Mouse (Mus musculus) erythroblast, embryonic 14.5 days (primary cell): ENCODE results near the gene Ift81. TPM values are rescaled to one million over a fixed set of nuclear protein-coding genes. Genes with fewer than 3 reads are reported as not detected.

Experiments
- H3K27me3 ChIP-seq: 2 replicates; pipeline ENCODE4 v1.6.1; 2012; ENCODE audit warnings: inconsistent platforms; ENCODE audit not compliant: control insufficient read depth
- H3K36me3 ChIP-seq: 2 replicates; pipeline ENCODE4 v1.6.1; 2012; ENCODE audit warnings: mild to moderate bottlenecking, inconsistent platforms; ENCODE audit not compliant: control insufficient read depth
- H3K4me1 ChIP-seq: 2 replicates; pipeline ENCODE4 v1.6.1; 2012; ENCODE audit warnings: inconsistent platforms; ENCODE audit not compliant: control insufficient read depth
- H3K4me3 ChIP-seq: replicated peaks from 2 replicates; pipeline ENCODE3; 2012; ENCODE audit warnings: moderate library complexity, mild to moderate bottlenecking, inconsistent platforms
- H3K9me3 ChIP-seq: 2 replicates; pipeline ENCODE4 v1.6.1; 2012; ENCODE audit warnings: low read length, inconsistent platforms, mixed read lengths; ENCODE audit not compliant: control insufficient read depth
- GATA1 ChIP-seq: IDR thresholded peaks from 2 replicates; pipeline ENCODE4 v1.6.1; 2012; ENCODE audit warnings: low read length, inconsistent platforms, mixed read lengths
- TAL1 ChIP-seq: IDR thresholded peaks from 3 replicates; pipeline ENCODE4 v1.6.1; 2012; ENCODE audit warnings: low read length, inconsistent platforms, mixed read lengths
- polyA plus RNA-seq: library from polyadenylated mRNA; stranded (reverse); fragments of >175 nt; gene quantifications from 2 replicates; pipeline ENCODE4 v1.2.3, GENCODE M21; 2012

Gene Ift81
- polyA plus RNA-seq, 1 experiment, result not detected

DNA sequence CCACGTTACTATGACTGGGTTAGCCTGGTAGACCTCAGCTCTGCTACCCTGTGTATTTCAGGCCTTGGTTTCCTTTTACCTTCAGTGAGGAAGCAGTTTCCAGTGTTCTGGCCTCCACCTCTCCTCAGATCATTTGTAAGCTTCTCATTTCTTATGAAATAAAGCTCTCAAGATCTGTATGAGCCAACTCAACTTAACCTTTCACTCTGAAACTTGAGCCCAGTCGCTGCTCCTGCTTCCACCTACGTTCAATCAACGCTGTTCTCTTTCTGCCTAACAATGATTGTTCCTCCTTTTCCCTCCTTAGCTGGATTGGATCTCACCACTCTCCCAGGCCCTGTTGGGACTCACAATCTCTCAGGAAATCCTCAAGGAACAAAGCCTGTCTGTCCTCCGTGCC lies 2.7 kb downstream of the Ift81 start:
- TF ChIP-seq GATA1 (no peak), TAL1 (no peak)
- H3K9me3 ChIP-seq, result no peaks in the 10 kb centered on the region
- H3K4me1 ChIP-seq, result peaks cover 12% of the 10 kb centered on the region
- H3K36me3 ChIP-seq, result no peaks in the 10 kb centered on the region
- H3K27me3 ChIP-seq, result peaks cover 19% of the 10 kb centered on the region
- no peak overlapping the region for H3K4me3 ChIP-seq

DNA sequence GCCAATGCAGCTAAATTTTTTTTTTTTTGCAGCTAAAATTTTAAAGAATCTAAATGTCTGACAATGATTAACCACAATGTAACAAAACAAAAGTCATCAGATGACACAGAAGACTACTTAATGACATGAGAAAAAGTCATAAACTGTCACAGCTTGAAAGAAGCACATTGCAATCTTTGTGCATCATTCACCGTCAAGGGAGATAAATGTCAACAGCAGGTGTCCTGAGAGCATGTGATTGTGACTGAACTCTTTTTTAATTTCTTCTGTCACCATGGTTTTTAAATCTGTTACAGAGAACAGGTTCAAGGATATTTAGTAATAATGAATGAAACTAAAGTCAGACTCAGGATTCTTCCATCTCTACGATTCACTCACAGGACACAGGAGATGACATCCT lies 9.4 kb downstream of the Ift81 start:
- H3K4me1 ChIP-seq, result no peaks in the 10 kb centered on the region
- H3K4me3 ChIP-seq, result no peak overlapping the region
- H3K9me3 ChIP-seq, result no peaks in the 10 kb centered on the region
- no peaks in the 10 kb centered on the region for H3K27me3 ChIP-seq
- TF ChIP-seq TAL1, result no peak
- no peak for TF ChIP-seq GATA1
- no peaks in the 10 kb centered on the region for H3K36me3 ChIP-seq

DNA sequence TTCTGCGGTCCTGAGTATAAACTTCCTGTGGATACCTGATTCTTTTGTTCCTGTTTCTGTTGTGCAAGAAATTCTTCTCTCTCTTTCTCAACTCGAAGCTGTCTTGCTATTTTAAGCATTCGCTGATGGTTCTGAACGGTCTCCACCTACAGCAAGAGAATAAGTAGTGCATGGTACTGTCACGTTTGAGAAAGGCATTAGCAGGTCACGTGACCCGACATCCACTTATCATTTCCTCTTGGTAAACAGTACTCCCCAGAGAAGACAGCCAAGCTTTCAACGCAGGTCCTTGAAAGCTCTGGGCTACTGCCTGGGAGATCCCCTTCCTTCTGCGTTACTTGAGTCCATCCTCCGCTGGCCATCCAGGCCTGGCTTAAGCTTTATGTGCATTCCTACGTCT lies 12.1 kb downstream of the Ift81 start:
- Histone ChIP-seq H3K4me3 (no peak overlapping the region), H3K4me1 (no peaks in the 10 kb centered on the region), H3K36me3 (no peaks in the 10 kb centered on the region), H3K9me3 (no peaks in the 10 kb centered on the region), H3K27me3 (no peaks in the 10 kb centered on the region)
- TF ChIP-seq TAL1 (no peak), GATA1 (no peak)

DNA sequence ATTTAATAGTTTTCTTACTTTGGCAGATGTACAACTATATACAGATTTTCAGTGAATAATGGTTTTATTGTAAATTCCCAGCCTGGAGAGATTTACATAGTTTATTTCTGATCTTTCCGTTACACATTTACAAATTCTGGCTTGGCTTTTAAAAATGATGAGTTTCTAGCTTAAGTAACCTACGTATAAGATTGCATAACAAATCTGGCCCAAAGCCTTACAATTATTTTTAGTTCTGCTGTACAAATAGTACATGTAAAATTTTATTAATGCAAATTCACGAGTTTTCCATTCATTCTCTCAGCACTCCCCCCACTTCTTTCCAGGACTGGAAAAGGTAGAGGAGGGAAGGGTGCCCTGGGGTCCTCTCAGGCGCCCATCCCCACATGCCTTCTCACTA lies 18.8 kb downstream of the Ift81 start:
- Histone ChIP-seq H3K9me3 (no peaks in the 10 kb centered on the region), H3K36me3 (no peaks in the 10 kb centered on the region), H3K4me1 (no peaks in the 10 kb centered on the region), H3K27me3 (no peaks in the 10 kb centered on the region), H3K4me3 (no peak overlapping the region)
- TF ChIP-seq TAL1, result no peak
- no peak for TF ChIP-seq GATA1

GRCm38 (mm10) chr5:122589891-122590290 lies 24.4 kb downstream of the Ift81 start:
- no peak for TF ChIP-seq GATA1
- TF ChIP-seq TAL1, result no peak
- no peaks in the 10 kb centered on the region for H3K4me1 ChIP-seq
- 0 out of 2 replicates have a peak, but pooled peaks cover 2% of the 10 kb centered on the region for H3K27me3 ChIP-seq
- H3K4me3 ChIP-seq, result no peak overlapping the region
- H3K36me3 ChIP-seq, result no peaks in the 10 kb centered on the region
- no peaks in the 10 kb centered on the region for H3K9me3 ChIP-seq

DNA sequence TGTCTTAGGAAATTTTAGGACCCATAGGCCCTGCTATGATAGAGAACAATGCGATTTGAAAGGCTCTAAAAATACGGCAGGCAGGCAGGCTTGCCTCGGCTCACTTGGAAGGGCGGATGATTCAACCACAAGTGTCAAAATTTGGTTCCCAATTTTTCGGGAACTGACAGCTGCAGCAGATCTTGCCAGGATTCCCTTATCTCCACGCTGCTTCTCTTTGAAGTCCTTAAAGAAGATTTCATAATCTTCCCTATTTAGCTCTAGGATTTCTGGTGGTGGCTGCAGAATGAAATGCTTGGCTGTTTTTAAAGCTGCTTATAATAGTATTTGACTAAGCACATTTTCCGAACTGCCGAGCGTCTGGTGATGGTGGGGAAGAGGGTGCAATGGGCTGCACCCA lies 28.8 kb downstream of the Ift81 start:
- Histone ChIP-seq H3K4me1 (no peaks in the 10 kb centered on the region), H3K27me3 (0 out of 2 replicates have a peak, but pooled peaks cover 2% of the 10 kb centered on the region), H3K4me3 (no peak overlapping the region), H3K36me3 (no peaks in the 10 kb centered on the region), H3K9me3 (no peaks in the 10 kb centered on the region)
- no peak for TF ChIP-seq GATA1
- TF ChIP-seq TAL1, result no peak

DNA sequence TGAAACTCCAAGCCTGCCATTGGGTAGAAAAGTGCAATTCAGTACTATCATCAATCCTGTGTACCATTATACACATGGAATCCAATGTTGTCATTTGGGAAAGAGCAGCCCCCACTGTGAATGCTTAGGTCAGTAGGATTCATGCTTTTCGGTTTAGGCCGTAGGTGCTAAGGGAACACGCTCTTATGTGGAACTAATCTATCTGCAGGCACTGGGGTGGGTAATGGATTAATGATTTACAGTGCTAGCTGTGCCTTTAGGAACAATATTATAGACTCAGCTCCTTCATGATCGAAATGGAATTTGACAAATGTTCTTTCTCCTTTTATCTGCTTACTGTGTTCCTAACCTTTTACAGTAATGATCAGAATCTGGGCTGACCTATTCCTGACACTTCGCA lies 30.2 kb downstream of the Ift81 start:
- Histone ChIP-seq H3K4me3 (no peak overlapping the region), H3K27me3 (0 out of 2 replicates have a peak, but pooled peaks cover 2% of the 10 kb centered on the region), H3K4me1 (no peaks in the 10 kb centered on the region), H3K9me3 (no peaks in the 10 kb centered on the region), H3K36me3 (no peaks in the 10 kb centered on the region)
- no peak for TF ChIP-seq GATA1
- TF ChIP-seq TAL1, result no peak

DNA sequence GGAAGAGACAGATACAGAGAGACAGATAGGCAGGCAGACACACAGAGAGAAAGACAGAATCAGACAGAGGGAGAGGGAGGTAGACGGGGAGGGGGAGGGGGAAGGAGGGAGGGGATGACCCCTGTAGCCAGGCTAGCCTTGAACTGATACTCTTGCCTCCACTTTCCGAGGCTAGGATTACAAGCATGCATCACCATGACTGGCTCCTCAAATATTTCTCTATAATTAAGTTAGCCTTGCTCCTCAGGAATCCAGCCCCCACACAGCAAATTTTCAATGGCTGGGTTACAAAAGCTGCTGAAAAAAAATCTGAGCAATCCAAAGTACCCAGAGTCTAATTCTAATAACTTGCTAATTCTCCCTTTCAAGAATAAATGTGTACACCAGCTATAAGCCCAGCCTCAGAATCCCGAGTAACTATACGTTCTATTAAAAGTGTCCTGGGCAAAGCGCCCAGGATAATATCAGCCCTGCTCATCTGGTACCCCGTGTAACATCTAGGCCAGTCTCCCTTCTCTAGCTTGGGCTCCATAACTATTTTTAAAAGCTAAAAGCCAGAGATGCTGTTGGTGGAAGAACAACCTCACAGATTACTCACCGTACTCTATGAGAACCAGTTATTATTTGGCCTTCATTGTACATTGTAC lies 37.5 kb downstream of the Ift81 start:
- Histone ChIP-seq H3K4me1 (no peaks in the 10 kb centered on the region), H3K4me3 (no peak overlapping the region), H3K9me3 (no peaks in the 10 kb centered on the region), H3K27me3 (no peaks in the 10 kb centered on the region), H3K36me3 (no peaks in the 10 kb centered on the region)
- TF ChIP-seq TAL1 (no peak), GATA1 (no peak)

GRCm38 (mm10) chr5:122572001-122572400 lies 42.3 kb downstream of the Ift81 start:
- H3K4me3 ChIP-seq, result no peak overlapping the region
- TF ChIP-seq TAL1, result no peak
- no peak for TF ChIP-seq GATA1
- H3K27me3 ChIP-seq, result no peaks in the 10 kb centered on the region
- H3K9me3 ChIP-seq, result no peaks in the 10 kb centered on the region
- no peaks in the 10 kb centered on the region for H3K36me3 ChIP-seq
- H3K4me1 ChIP-seq, result no peaks in the 10 kb centered on the region

DNA sequence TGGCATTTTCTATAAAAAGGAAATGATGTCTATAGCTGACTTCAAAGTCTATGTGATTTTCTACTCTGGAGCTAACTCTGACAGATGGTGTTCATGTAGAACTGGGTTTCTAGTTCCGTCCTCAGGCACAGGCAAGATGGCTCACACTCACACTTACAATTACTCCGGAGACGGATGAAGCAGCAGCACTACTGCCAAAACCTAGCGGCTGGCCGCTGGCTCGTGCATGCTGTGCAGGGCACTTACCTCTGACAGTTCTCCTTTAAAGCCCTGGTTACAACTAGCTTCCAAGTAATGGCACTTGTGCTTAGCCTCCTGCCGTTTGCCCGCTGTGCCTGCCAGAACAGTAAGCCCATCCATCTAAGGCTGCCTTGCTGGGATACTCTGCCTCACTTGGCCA lies 47.7 kb downstream of the Ift81 start:
- Histone ChIP-seq H3K36me3 (no peaks in the 10 kb centered on the region), H3K4me1 (no peaks in the 10 kb centered on the region), H3K9me3 (no peaks in the 10 kb centered on the region), H3K4me3 (no peak overlapping the region), H3K27me3 (no peaks in the 10 kb centered on the region)
- TF ChIP-seq GATA1 (no peak), TAL1 (no peak)
